Mouse (Mus musculus) ES-Bruce4 (cell line): Measurements from ENCODE around the gene Rfc5. TPM values are rescaled to one million over a fixed set of nuclear protein-coding genes. Genes with fewer than 3 reads are reported as not detected.
"Not testable (repeated sequence)": the region's sequence is repeated elsewhere in the genome, so short reads cannot be mapped to it uniquely, and the experiment has no call there.

Experiments
- H3K27ac ChIP-seq: 2 replicates; pipeline ENCODE4 v1.5.1; 2012; ENCODE audit warnings: low read length, inconsistent platforms; ENCODE audit not compliant: insufficient read depth
- H3K27me3 ChIP-seq: 2 replicates; pipeline ENCODE4 v1.6.1; 2012; ENCODE audit warnings: mild to moderate bottlenecking, low read length, inconsistent platforms; ENCODE audit not compliant: control insufficient read depth, poor library complexity, insufficient read depth, severe bottlenecking
- H3K36me3 ChIP-seq: 2 replicates; pipeline ENCODE4 v1.6.1; 2012; ENCODE audit warnings: inconsistent platforms, mild to moderate bottlenecking, low read length, moderate library complexity; ENCODE audit not compliant: control insufficient read depth, poor library complexity, insufficient read depth, severe bottlenecking
- H3K4me1 ChIP-seq: one replicate; pipeline ENCODE4 v1.8.1; 2011; ENCODE audit warnings: low read length; ENCODE audit not compliant: control insufficient read depth, insufficient read depth
- H3K4me3 ChIP-seq: 2 replicates; pipeline ENCODE4 v1.5.1; 2011; ENCODE audit warnings: low read depth, mild to moderate bottlenecking, low read length
- H3K9ac ChIP-seq: 2 replicates; pipeline ENCODE4 v1.6.1; 2012; ENCODE audit warnings: low read depth, mild to moderate bottlenecking, inconsistent platforms; ENCODE audit not compliant: poor library complexity, severe bottlenecking
- H3K9me3 ChIP-seq: replicated peaks from 2 replicates; pipeline ENCODE4 v1.6.1; 2012; ENCODE audit warnings: mild to moderate bottlenecking, low read length, inconsistent platforms; ENCODE audit not compliant: control insufficient read depth, poor library complexity, insufficient read depth, severe bottlenecking
- CTCF ChIP-seq: IDR thresholded peaks from one replicate; pipeline ENCODE4 v1.8.1; 2011; ENCODE audit warnings: low read depth, low read length
- EP300 ChIP-seq: IDR thresholded peaks from 2 replicates; pipeline ENCODE4 v1.6.1; 2011; ENCODE audit warnings: low read depth, low read length; ENCODE audit not compliant: insufficient read depth
- POLR2A ChIP-seq: IDR thresholded peaks from one replicate; pipeline ENCODE4 v1.8.1; 2011; ENCODE audit warnings: low read length; ENCODE audit not compliant: insufficient read depth
- polyA plus RNA-seq: library from polyadenylated mRNA; stranded (reverse); fragments of >200 nt; gene quantifications from 2 replicates; pipeline ENCODE4 v1.2.4, GENCODE M21; 2011; ENCODE audit warnings: low read depth; ENCODE audit not compliant: missing spikeins, insufficient read depth, insufficient read length

The Rfc5 gene
- 146 and 158 TPM in 2 replicates for polyA plus RNA-seq

DNA sequence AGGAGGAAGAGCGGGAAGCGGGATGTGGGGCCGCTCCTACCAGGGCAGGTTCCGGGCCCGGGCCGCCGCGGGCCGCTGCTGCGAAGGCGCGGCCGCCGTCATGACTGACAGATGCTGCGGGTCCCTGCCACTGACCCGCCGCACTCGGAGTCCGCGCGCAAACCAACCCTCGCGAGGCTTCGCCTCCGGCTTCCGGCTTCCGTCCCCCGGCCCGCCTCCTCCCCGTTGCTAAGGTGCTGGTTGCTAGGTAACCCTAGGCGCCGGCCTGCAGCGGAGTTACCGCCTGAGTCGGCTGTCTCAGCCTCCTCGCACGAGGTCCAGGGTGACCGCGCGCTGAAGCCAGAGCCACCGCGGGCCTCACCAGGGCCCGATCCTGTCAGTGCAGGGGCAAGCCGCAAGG lies at the start of gene Rfc5:
Gene Rfc5 (minus strand): TSS at position 171 of the 400 bp plus-strand sequence.
- Histone ChIP-seq H3K4me3 (peak within 1 kb of the TSS; percentile 96), H3K27ac (peak within 1 kb of the TSS; percentile 34), H3K27me3 (no peaks in the 10 kb centered on the region), H3K36me3 (peaks cover 34% of the 10 kb centered on the region), H3K4me1 (no peaks in the 10 kb centered on the region), H3K9ac (peak within 1 kb of the TSS; percentile 89), H3K9me3 (peaks cover 31% of the 10 kb centered on the region)
- 0 out of 2 replicates have a peak, but pooled peaks have one; percentile 37 for TF ChIP-seq EP300
- peak; percentile 39 for TF ChIP-seq POLR2A
- no peak for TF ChIP-seq CTCF

DNA sequence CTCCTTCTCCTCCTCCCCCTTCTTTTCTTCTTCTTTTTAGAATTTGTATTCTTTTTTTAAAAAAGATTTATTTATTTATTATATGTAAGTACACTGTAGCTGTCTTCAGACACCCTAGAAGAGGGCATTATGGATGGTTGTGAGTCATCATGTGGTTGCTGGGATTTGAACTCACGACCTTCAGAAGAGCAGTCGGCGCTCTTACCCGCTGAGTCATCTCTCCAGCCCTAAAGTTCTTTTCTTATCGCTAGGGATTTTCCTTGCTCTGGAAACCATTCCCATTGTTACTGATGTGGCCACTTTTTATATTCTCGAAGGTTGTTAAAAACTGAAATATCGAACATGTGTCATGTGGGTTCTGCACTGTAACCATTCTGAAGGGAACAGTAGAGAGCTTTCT lies 44.7 kb upstream of the Rfc5 start:
- H3K27me3 ChIP-seq, H3K4me3 ChIP-seq, H3K27ac ChIP-seq, H3K4me1 ChIP-seq, H3K36me3 ChIP-seq, H3K9ac ChIP-seq, H3K9me3 ChIP-seq: not testable (repeated sequence)

DNA sequence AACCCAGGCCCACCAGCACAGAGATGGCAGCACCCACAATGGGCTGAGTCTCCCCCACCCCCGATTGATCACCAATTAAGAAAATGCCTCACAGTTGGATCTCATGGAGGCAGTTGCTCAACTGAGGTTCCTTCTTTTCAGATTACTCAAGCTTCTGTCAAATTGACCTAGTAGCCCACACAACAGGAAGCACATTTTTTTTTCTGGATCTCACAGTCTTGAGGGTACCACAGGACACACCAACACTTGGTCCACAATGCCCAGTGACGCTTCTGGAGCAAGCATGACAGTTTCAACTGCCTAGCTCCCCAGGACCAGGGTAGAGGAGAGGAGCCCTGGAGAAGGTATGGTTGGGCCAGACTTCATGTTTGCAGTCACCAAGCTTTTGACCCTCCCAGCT lies 28.6 kb upstream of the Rfc5 start:
- Histone ChIP-seq H3K9me3 (0 out of 2 replicates have a peak, but pooled peaks cover 2% of the 10 kb centered on the region), H3K27me3 (no peaks in the 10 kb centered on the region), H3K9ac (no peak overlapping the region), H3K27ac (no peak overlapping the region), H3K36me3 (no peaks in the 10 kb centered on the region), H3K4me3 (no peak overlapping the region), H3K4me1 (peaks cover 2% of the 10 kb centered on the region)
- TF ChIP-seq CTCF (no peak), POLR2A (no peak), EP300 (no peak)

DNA sequence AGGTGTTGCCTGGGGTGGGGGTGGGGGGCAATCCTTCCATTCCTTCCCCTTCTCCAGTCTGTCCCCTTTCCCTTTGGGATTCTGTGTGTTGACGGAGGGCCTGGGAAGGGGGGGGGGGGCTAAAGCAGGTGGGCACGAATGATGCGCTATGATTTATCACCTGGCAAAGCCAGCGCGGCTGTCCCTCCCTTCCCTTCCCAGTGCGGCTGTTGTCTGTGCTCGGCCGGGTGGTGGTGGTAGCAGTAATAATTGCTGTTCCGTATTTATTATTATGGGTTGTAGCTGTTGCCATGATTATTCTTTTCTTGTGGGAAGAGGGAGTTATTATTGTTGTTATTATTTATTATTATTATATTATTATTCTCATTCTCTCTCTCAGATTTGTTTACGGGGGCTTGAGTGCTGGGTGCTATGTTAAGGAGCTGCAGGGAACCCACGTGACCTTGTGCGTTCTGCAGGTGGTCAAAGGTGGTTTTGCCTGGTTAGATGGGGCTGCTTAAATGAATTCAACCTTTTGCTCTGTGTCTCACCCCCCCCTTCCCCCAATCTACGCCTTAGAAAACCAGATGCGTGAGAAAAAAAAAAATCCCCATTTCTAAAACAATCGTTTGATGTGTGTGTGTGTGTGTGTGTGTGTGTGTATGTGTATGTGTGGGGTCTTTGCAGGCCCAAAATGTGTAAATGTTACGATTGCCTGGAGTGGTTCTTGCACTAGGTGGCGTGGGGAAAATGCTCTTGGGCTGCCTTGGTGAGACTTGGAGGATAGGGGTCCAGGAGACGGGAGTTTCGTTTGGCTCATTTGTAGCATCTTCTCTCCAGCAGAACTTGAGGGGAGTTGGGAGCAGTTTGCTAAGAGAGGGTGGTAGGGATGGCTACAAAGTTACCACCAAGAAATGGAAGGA lies 26.4 kb upstream of the Rfc5 start:
- H3K9me3 ChIP-seq: 0 out of 2 replicates have a peak, but pooled peaks cover 2% of the 10 kb centered on the region
- H3K4me1 ChIP-seq: peaks cover 2% of the 10 kb centered on the region
- no peaks in the 10 kb centered on the region for H3K36me3 ChIP-seq
- H3K27ac ChIP-seq: no peak overlapping the region
- TF ChIP-seq POLR2A: no peak
- TF ChIP-seq EP300: no peak
- no peak for TF ChIP-seq CTCF
- peak overlapping the region; percentile 64 for H3K4me3 ChIP-seq
- H3K9ac ChIP-seq: peak overlapping the region; percentile 77; the same call in 1 of the 2 replicates
- H3K27me3 ChIP-seq: no peaks in the 10 kb centered on the region

DNA sequence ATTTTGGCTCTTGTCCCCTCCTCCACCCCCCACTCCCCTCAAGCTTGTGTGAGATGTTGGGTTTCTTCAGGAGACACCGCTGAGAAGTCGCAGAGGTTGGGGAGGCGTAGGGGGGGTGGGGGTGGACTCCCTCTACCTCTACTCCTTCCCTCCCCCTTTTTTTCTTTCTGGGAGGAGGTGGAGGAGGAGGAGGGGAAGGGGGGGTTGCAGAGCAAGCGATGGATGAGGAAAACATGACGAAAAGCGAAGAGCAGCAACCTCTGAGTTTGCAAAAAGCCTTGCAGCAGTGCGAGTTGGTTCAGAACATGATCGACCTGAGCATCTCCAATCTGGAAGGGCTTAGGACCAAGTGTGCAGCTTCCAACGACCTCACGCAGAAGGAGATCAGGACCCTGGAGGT lies 25.8 kb upstream of the Rfc5 start:
- no peak overlapping the region for H3K27ac ChIP-seq

More for the DNA sequence above, 25.8 kb upstream of the Rfc5 start:
- no peaks in the 10 kb centered on the region for H3K27me3 ChIP-seq
- TF ChIP-seq EP300: no peak
- TF ChIP-seq POLR2A: no peak
- no peak for TF ChIP-seq CTCF
- H3K9ac ChIP-seq: peak overlapping the region; percentile 77
- H3K4me3 ChIP-seq: peak overlapping the region; percentile 64
- H3K4me1 ChIP-seq: peaks cover 2% of the 10 kb centered on the region
- H3K9me3 ChIP-seq: 0 out of 2 replicates have a peak, but pooled peaks cover 2% of the 10 kb centered on the region
- H3K36me3 ChIP-seq: no peaks in the 10 kb centered on the region
